Mouse (Mus musculus): ENCODE data around the gene Enkur. TPM values are rescaled to one million over a fixed set of nuclear protein-coding genes. Genes with fewer than 3 reads are reported as not detected.

The Enkur gene
- polyA plus RNA-seq, 1 experiment: not detected

DNA sequence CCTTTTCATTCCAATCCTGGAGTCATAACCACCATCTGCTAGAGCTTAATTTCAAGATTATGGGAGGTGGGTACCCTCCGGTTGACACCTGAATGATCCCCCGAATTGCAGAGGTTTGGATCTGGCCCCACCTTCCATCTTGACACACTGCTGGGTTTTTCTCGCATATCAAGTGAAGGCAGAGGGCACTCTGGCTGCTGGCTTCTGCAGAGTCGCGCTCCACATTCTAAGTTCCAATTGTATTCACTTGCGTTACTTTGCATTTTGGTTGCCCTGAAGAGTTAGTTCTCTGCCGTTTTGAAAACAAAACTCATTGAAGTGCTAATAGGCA is 64.0 kb downstream of the Enkur start:
- no peaks in the 10 kb centered on the region for H3K4me1 ChIP-seq (ENCODE audit: control insufficient read depth, insufficient read depth, low read length)
- no peak overlapping the region for H3K27ac ChIP-seq (ENCODE audit: control insufficient read depth, insufficient read depth, low read depth, low read length, poor library complexity)
- TF ChIP-seq POLR2A (IDR thresholded peaks at IDR 0.05; ENCODE audit: borderline replicate concordance, control insufficient read depth, low read depth, low read length) (no peak), CTCF (IDR thresholded peaks at IDR 0.05; ENCODE audit: control insufficient read depth, insufficient read depth, low read length) (no peak)
- H3K4me3 ChIP-seq (replicated peaks; ENCODE audit: control insufficient read depth, low read depth, low read length): no peak overlapping the region
- WGBS: 15% methylated on average over 7 of the region's 7 CpGs

Other genes with a start within 250 kb of the Enkur start
- 15.6 and 22.6 TPM in 2 replicates for gene Arhgap21, start 236.5 kb downstream of the Enkur start, polyA plus RNA-seq (2011; ENCODE audit: insufficient read depth, insufficient read length, low replicate concordance, missing spikeins)
- 0.85 and 0.90 TPM in 2 replicates for gene Thnsl1, start 359 bp upstream of the Enkur start, polyA plus RNA-seq (2011; ENCODE audit: insufficient read depth, insufficient read length, low replicate concordance, missing spikeins)
- not detected in 2 replicates for gene Gpr158, start 162.2 kb upstream of the Enkur start, polyA plus RNA-seq (2011; ENCODE audit: insufficient read depth, insufficient read length, low replicate concordance, missing spikeins)